Mouse (Mus musculus): ENCODE results near the gene Podn. TPM values are rescaled to one million over a fixed set of nuclear protein-coding genes. Genes with fewer than 3 reads are reported as not detected.
"Not testable (repeated sequence)": the region's sequence is repeated elsewhere in the genome, so short reads cannot be mapped to it uniquely, and the experiment has no call there.

Podn gene
- total RNA-seq, 2 experiments from 2014 or later: 8.2 to 9.9 TPM

DNA sequence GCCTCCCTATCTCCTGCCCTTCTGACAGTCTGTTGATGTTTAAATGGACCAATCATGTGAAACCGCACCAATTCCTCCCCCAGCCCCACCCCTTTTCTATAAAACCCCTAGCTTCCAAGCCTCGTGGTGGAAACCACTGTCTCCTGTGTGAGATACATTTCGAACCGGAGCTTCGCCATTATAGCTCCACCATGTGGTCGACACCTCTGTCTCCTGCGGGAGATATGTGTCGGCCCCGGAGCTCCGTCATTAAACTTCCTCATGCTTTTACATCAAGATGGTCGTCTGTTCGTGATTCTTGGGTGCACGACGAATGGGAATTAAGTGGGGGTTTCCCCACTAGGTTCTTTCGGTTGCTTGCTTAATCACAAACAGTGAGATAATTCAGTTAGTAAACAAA is 17.1 kb downstream of the Podn start:
- DNase-seq: not testable (repeated sequence)

DNA sequence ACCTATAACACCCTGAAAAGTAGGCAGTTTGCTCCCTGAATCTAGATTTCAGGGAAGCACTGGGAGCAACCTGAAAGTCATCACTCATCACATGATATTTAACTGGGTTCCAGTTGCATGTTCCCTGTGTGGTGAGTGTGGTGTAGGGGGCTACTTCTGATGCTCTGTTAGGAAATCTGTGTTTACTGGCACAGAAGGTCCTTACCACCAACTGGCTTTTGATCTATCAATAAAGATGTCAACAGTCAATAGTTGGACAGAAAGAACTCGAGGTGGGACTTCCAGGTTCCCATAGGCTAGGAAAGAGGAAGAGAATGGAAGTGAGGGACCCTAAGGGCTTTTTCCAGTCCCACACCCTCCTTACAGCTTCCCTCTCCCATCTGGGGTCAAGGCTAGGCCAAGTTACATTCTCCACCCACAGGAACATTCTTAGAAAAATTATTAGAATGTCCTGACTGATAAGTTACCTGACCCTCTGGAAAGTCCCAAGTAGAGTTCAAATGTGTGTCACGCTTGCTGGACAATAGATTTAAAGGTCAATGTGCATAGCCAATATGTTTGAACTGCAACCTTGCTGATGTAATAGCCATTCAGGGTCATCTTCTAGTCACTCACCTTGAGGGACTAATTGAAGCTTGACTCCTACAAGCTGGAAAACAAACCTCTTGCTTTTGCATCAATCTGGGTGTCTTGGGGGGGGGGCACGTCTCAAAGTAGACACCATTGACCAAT is 18.9 kb downstream of the Podn start:
- no peak for DNase-seq

DNA sequence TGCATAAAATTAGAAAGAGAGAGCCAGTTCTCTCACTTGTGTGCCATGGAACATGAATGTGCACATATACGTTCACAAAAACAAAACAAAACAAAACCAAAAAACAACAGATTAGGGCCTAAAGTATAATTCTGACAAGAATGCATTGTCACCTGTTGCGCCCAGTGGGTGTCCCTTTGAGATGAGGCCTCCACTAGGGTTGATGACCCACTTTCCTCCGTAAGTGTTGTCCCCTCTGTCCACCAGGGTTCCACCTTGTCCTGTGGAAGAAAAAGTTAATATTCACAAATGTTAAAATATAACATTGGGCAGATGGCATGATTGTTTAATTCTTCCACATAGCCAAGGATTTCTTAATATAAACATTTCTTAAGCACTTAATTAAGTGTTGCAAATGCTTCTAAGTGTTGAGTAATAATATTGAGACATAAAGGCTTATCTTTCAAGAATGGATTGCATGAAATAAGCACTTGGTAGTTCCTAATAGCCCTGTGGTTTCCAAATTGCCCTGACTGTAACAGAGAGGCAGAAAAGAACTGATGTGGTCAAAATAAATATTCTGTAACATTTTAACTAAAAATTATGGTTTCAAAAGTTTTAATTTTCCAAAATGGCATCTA is 21.9 kb downstream of the Podn start:
- DNase-seq: no peak

DNA sequence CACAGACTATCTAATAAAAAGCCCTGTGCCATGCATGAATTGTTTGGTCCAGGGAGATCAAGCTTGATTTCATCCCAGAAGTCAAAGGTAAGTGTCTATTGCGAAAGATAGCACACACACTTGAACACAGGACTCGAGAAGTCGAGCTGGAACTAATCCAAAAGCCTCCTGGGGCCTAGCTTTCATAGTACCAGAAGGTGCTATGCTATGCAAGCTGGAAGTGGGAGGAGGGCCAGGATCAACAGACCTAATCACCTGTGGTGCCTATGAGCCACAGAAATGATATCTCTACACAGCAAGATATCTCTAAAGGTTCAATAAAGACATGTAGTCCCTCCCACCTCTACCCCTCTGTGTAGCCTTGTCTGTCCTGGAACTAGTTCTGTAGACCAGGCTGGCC is 24.2 kb downstream of the Podn start:
- peak in 1 of 2 experiments; percentile 16 for DNase-seq

DNA sequence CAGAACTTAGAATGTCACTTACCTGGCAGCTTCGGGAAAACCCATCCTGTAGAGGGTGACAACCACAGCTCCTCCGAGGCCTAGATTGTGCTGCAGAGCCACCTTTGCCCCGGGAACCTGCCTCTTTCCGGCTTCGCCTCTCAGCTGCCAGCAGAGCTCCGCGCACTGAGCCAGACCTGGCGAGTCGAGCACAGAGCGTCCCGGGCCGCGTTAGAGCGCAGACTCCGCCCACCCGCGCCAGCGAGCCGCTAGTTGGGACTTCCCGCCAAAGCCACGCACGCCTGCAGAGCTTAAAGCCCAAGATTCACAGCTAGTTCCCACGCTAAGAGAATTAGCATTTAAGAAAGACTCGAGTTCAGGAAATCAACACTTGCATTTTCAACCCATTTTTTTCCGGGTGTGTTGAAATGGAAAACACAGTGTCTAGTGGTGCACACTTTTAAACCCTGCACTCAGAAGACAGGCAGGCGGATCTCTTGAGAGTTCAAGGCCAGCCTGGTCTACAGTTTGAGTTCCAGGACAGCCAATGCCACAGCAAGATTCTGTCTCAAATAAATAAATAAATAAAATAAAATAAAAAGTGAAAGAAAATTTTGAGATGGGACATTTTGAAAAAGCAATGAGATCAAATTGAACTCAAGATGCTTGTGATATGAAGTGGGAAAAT is 24.9 kb downstream of the Podn start:
- peak; percentile 98 to 99 for DNase-seq

DNA sequence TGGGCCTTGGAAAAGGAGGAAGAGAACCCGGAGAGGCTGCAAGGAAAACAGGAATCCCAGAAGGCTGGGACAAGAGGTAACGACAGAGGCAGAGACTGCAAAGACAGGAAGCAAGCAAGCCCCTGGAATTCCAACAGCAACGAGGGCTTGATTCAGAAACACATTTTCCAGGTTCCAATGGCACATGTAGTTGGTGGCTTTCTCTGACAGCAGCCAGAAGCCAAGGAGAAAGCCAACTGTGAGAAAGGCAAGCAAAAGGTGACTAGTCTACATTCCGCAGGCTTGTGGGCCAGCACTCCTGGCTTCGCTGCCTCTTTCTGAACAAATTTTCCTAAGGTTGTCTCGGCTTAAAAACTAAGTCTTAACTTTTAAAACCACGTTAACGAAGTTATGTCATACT is 25.5 kb downstream of the Podn start:
- DNase-seq: no peak

DNA sequence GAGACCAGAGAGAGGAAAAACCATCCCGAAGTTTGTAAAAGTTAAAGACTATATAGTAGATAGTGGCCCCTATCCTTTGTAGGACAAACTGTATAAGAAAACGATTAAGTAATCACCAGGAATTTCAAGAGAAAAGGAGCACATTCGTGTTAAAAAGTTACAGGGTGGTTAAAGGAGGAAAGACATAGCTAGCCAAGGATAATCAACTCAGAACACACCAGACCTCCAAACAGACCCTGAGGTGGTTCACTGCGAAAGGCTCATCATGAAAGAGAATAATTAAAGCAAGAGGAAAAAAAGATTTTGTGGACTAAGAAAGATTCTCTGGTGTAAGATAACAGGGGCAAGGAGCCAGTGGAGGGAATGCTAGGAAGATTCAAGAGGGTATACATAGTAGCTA is 26.0 kb downstream of the Podn start:
- no peak for DNase-seq

DNA sequence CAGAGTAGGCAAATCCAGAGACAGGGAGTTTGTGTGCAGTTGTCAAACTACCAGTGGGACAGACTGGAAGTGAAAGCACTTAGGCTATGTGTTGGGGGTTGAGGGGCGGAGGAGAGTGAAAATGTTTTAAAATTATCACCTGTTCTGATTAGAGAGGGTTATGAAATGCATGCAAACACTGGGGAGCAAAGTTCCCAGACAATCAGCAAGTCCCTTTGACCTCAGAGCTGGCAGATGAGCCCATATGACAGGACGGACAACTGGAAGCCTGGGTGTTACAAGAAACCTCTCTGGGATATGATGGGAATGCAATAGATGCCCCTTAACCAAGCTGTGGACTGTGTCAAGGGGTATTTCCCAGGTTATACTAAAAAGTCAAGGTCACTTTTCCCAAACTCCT is 28.2 kb downstream of the Podn start:
- DNase-seq: no peak

DNA sequence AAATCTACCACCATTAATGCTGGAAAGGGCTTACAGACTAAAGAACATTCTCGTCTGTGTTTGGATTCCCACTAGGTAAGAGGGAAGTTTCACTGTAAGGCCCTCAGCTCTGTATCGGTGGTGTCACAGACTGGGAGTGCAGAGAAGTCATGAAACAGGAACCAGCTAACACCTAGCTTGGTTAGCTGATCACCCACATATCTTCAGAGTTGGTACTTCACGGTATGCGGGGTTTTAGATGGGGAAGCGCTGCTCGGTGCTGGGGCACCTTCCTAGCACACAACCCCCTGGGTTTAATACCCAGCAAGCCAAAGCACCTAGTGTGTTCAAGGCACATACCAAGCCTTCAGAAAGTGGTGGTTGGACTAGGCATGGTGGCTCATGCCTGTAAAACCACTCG is 29.0 kb downstream of the Podn start:
- no peak for DNase-seq

DNA sequence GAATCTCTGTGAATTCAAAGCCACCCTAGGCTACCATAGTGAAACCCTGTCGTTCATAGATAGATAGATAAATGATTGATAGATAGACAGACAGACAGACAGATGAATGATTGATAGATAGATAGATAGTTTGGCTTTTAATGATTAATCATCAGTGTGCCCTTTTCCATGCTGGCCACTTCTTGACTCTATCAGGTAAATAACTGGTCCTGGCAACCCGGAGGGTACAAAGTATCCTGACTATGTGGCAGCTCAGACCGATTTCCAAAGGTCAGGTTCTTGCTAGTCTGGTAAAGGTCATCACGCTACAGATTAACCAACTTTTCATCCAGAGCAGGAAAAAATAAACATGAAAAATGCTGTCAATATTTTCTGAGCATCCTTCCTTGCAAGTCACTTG is 29.7 kb downstream of the Podn start:
- DNase-seq: no peak

DNA sequence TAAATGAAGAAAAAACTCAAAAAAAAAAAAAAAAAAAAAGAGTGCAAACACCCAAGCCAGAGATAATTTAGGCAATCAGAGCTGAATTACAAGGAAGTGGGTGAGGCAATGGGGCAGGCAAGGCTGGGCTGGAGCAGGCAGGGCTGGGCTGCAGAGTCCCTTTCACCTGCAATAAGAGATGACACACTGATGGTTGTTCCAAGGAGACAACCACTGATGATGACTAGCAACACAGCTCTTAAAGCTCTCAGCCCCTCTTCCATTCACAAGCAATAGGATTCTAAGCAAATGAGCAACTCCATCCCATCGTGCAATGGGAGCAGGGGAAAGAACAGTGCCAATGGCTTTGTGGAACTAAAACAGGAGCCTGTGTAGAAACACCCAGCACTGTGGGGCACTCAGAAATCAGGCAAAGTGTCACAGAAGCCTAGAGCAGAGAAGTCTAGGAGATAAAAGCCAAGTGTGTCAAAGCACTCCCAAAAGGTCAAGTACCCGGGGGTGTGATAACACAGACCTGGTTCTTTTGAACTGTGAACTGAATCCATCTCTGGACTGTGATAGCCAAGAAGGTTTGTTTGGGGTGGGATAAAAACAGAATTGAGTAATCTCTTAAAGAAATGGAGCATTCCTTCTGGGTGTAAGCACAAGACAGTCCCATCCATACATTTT is 30.9 kb downstream of the Podn start:
- no peak for DNase-seq

DNA sequence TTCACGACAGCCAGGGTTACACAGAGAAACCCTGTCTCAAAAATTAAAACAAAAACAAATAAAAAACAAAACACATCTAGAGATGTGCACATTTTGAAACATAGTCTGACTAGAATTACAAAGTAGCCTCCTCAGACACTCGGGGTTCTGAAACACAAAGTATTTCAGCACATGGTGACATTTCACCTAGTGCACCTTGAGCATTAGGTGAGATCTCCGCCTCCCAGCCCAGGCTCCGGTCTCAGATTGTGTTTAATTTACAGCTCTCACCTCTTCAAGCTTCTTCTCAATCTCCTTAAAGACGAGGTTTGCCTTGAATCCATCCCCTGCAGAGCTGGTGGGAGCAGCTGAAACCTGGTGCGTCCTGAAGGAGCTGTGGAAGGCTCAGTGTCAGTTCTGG is 32.6 kb downstream of the Podn start:
- no peak for DNase-seq

DNA sequence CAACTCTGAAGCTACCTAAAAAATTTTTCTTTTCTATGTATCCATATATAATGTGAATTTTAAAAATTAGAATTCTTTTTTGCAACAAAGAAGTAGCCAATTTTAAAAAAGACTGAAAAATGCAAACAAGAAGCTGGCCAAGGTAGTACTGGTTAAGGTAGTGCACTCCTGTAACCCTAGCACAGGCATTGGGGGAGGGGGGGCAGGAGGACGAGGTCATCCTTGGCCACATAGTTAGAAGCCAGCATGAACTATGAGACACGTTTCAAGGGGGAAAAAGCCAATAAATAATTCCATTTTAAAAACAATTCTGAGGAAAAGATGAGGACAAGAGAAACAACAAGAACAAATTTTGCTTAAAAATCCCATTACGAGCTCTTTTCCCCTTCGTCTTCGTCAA is 33.7 kb downstream of the Podn start:
- DNase-seq: no peak

DNA sequence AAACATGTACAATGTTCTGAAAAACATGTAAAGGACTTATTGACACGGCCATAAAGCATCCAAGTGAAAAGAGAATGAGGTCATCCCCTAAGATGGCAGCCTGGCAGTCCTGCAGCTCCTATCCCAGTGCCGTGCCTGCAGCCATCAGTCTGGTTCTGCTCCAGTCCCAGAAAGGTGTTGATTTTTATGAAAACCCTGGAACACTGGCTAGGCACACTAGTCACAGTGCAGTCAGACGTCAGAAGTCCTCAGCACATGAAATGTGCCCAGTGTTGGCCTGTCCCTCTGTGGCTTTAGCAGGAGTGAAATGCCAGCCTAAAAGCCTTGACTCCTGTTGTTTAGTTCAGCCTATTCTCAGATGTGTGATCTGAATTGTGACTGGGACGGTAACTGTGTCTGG is 35.5 kb downstream of the Podn start:
- no peak for DNase-seq

DNA sequence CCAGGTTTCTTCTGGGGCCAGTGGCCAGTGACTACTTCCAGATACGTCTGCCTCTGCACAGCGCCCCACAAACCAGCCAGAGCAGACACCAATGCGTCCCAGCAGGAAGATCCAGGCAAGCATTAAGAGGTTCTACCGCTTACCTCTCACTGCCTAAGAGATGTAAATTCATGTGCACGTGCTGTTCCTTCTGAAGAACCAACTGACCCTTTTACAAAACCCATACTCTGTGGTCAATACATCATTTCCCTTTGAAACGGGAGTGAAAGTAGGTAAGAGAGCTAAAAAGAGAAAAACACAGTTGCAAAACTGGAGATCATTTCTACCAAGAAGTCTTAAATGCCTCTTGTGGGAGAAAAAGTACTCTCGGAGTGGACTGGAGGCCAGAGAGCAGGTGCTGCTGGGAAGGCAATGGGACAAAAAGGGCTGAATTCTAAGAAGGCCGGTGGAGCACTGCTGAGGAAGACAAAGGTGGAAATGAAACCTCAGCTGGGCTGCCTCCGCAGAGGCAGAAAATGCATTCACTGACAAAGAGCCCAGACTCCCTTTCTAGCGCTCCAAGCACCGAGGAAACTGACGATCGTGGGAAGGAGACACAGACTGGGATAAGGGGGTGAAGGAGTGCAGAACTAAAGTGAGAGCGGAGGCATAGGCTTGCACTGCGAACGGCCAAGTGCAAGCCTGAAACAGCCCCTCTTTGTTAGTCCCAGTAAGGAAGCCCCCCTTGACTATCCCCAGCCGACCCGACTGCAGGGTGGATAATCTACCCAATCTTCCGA is 36.5 kb downstream of the Podn start:
- no peak for DNase-seq

DNA sequence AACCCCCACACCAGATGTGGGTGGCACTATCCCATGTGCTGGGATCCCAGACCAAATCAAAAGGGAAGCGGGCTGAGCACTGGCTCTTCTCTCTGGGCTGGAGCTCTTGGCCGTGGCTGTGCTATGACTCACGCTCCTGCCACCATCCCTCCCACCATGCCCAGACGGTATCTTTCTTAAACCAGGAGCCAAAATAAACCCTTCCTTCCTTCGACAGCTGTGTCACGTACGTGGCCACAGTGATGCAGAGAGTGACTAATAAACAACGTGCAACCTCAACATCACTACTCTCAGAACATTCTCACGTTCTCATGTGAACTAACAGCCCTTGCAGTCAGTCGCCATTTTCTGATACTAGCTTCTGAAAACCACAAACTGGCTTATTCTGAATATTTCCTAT is 38.1 kb downstream of the Podn start:
- peak; percentile 68 to 71 for DNase-seq

DNA sequence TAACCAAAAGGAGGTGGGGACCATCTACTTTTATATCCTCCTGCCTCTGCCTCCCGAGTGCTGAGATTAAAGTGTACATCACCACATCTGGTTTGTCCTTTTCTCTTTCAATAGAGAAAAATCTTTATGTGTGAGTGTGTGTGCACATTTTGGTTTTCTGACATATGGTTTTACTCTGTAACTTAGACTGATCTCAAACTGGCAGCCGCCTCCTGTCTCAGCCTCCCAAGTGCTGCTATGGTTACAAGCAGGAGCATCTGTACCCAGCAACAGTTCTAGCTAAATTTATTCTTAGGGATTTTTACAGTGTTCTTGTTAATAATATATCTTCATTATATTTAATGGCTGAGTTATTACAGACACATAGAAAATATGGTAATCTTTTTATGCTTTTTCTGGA is 39.0 kb downstream of the Podn start:
- DNase-seq: no peak

DNA sequence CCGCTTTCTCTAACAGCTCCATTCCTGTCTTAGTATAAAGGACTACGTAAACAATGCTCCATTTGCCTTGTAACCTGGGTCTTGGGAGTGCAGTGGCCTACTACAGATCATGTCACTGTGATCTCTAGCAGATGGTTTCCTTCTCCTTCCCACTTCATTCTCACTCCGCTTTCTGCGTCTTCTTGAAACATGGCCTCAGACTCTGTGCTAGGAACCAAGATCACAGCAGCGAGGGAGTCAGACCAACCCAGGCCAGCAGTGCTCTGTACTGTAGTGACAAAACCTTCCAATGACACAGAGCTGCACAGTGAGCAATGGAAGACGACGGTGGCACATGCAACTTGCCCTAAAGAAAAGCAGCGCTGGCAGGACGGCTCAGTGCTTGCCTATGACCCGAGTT is 40.4 kb downstream of the Podn start:
- no peak for DNase-seq

DNA sequence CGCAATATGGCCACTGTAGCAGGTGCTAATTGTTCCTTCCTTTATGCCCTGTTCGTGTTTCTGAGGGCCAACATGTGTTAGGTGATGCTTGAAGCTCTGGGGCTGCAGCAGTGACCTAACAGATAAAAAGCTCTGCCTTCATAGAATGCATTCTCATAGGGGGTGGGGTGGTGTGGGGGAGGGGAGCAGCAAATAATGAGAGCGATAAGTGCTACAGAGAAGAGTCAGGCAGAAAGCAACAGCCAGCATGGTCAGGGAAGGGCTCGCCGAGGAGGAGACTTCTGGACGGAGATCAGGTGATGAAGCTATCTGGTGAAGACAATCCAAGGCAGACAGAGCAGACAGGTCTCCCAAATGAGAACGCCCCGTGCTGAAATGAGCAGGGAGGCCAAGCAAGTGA is 43.6 kb downstream of the Podn start:
- no peak for DNase-seq

DNA sequence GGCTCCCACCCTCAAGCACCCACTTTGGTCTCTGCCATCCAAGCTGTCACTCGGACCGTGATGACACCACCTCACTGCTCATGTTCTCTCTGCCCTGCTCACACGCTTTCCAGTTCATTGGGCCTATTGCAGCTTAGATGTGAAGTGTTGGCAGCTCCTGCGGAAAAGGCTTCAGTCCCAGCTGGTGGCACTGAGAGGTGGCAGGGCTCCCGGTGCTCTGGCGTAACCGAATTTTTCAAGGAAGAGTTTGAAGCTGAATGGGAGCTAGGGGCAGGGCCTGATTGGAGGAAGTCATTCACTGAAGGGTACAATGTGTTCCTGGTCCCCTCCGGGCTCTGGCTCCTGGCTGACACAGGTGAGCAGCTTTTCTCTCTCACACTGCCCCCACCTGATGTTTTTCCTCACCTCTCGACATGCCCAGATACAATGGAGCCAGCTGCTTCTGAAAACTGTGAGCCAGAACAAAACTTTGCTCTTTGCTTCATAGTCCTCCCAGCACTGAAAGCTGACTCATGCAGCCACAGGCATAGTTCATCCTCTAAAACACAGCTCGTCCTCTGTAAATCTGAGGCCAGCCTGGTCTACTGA is 44.5 kb downstream of the Podn start:
- no peak for DNase-seq

DNA sequence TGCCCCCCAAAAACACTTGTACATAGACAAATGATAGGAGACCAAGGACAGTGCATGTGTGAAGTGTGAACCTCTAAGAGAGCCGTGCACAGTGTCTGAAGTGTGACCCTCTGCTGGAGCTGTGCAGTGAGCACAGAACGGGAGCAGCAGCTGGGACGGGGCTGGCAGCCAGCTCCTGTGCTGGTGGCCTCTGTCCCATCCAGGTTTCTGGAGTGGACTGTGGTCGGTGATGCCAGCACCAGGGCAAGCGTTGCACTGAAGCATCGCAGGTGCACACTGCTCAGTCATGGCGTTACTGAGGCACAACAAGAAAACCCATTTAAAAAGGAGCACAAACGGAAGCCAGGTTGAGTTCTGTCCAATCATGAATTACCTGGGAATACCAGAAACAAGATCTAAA is 50.1 kb downstream of the Podn start:
- no peak for DNase-seq

Measured in adrenal gland, postnatal 36 days (tissue).